Mouse (Mus musculus) C2C12 (cell line): Measurements from ENCODE around the gene Samd11.

Experiments
- CTCF ChIP-seq: IDR thresholded peaks from one replicate; pipeline ENCODE4 v1.5.1; 2011; ENCODE audit not compliant: control insufficient read depth, insufficient read depth, insufficient read length
- USF1 ChIP-seq: IDR thresholded peaks from one replicate; pipeline ENCODE4 v1.6.1; 2011; ENCODE audit warnings: low read depth, mild to moderate bottlenecking, control low read depth, moderate library complexity

DNA sequence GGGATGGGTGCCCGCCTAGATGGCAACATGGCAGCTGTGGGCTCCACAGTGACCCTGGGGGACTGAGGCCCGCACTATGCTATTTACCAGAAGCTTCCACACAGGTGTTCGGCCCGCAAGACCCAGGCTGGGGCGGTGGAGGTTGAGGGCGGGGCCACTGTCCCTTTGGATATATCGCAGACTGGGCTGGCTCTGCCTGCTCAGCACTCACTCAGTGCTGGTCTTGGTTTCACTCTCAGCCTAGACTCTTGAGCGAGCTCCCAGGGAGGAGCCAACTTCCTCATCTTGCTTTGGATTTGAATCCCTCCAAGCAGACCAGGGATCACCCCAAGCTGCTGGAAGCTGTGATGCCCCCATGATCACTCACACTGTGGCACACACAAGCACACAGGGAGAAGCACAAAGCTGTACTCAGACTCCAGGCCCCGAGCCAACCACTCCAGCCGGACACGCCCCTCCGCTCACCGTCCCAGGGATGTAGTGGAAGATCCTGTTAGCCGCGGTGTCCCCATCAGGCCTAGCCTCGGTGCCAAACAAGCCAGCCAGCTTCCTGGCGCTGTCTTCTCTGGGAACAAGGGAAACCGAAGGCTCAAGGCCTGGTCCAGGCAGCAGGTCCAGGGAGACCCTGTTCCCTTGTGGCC is 27.6 kb downstream of the Samd11 start:
- no peak for TF ChIP-seq CTCF
- no peak for TF ChIP-seq USF1
